Mouse (Mus musculus) spleen, adult 2 months (tissue): Measurements from ENCODE around the gene Cep170b.

Experiments used
- CTCF ChIP-seq: fragments of 200-500 bp; IDR thresholded peaks from 2 replicates; pipeline ENCODE4 v1.5.1; 2011; ENCODE audit warnings: mild to moderate bottlenecking, inconsistent platforms; ENCODE audit not compliant: insufficient read depth, insufficient read length, insufficient replicate concordance; ENCODE audit errors: extremely low read depth
- POLR2A ChIP-seq: fragments of 200-500 bp; IDR thresholded peaks from 2 replicates; pipeline ENCODE4 v1.6.1; 2011; ENCODE audit warnings: low read depth, low read length, inconsistent platforms

DNA sequence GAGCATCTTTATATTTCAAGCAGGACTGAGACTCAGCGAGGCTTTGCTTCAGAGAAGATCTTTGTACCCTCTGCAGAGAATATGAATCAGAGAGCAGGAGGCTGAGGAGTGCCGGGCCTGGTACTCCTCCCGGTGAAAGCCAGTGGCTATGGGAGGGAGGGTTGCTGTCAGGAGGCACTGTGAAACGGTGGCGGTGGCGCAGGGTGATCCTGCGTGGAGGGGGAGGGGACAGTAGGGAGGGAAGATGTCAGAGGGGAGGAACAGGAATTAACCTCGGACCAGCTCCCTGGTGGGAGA, 12.7 kb upstream of the Cep170b start:
- no peak for TF ChIP-seq CTCF
- TF ChIP-seq POLR2A = no peak
